Mouse (Mus musculus): Measurements from ENCODE around the gene Twf1. TPM values are rescaled to one million over a fixed set of nuclear protein-coding genes. Genes with fewer than 3 reads are reported as not detected.

The Twf1 gene
- polyA plus RNA-seq, 1 experiment, result 54.2 TPM

DNA sequence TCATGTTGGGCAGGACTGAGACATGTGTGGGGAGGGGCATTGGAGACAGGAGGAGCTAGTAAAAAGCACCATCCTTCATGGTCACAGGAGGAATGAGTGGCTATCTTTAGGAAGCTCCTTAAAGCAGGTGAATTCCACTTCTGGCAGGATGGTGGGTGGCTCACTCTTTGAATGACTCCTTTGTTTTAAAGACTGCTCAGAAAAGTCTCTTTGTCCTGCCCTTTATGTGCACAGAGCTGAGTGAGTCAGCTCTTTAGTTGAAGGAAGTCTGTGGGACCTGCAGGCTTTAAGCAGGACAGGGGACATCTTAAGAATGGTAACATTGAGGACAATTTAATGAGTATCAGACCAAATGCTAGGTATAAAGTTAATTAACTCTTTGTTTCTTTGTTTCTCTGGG is 31.2 kb upstream of the Twf1 start:
- Histone ChIP-seq H3K36me3 (ENCODE audit: control insufficient read depth, insufficient read depth, low read length) (no peaks in the 10 kb centered on the region), H3K4me3 (ENCODE audit: insufficient read depth, low read depth, low read length) (no peak overlapping the region), H3K27ac (ENCODE audit: insufficient read depth, low read depth, low read length) (no peak overlapping the region), H3K4me1 (ENCODE audit: control insufficient read depth, insufficient read depth, low read length) (no peaks in the 10 kb centered on the region), H3K27me3 (replicated peaks; ENCODE audit: control insufficient read depth, insufficient read depth, low read length) (no peaks in the 10 kb centered on the region)
- TF ChIP-seq CTCF (conservative IDR thresholded peaks at IDR 0.05; ENCODE audit: insufficient read depth, insufficient read length, low read depth, low read length) (no peak), POLR2A (IDR thresholded peaks at IDR 0.05; ENCODE audit: low read depth, low read length) (no peak)
- DNase-seq, result no peak

DNA sequence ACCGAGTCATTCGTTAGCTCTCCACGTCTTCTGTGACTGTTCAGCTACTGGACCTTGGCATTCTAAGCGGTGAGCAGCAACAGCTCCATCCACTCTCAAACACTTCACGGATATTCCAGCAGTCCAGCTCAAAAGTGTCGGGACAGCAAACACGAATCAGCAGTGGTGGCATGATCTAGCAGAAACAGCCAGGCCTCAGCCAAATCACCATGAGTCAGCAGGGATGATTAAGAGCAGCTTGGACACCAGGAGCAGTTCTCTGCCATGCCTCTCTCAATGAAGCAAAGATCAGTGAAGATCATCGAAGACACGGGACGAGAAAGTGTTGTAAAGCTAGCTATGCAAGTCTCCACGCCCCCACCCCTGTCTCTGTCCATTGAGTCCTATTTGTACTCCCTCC is 26.3 kb upstream of the Twf1 start:
- Histone ChIP-seq H3K27me3 (replicated peaks; ENCODE audit: control insufficient read depth, insufficient read depth, low read length) (no peaks in the 10 kb centered on the region), H3K4me3 (ENCODE audit: insufficient read depth, low read depth, low read length) (no peak overlapping the region), H3K27ac (ENCODE audit: insufficient read depth, low read depth, low read length) (no peak overlapping the region), H3K36me3 (ENCODE audit: control insufficient read depth, insufficient read depth, low read length) (no peaks in the 10 kb centered on the region), H3K4me1 (ENCODE audit: control insufficient read depth, insufficient read depth, low read length) (no peaks in the 10 kb centered on the region)
- TF ChIP-seq POLR2A (IDR thresholded peaks at IDR 0.05; ENCODE audit: low read depth, low read length), result no peak
- TF ChIP-seq CTCF (conservative IDR thresholded peaks at IDR 0.05; ENCODE audit: insufficient read depth, insufficient read length, low read depth, low read length), result no peak
- DNase-seq, result no peak
- WGBS, result 89% methylated on average over 11 of the region's 11 CpGs

DNA sequence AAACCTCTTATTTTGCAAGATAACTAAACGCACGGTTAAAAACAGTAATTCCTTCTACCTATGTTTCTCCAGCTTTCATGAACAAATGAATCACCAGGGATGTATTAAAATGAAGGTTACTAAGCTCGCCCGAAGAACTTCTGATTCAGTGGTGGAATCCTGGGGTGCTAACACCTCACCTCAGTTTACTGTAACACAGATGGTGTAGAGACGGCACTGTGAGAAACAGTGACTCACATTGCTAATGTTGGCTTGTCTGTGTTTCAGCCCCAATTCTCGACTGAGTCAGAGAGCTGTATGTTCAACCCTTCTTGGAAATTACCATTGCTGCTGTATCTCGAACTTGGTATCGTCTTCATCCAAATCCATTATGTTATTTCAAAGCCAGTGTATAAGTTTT is 18.1 kb upstream of the Twf1 start:
- Histone ChIP-seq H3K27ac (ENCODE audit: insufficient read depth, low read depth, low read length) (no peak overlapping the region), H3K27me3 (replicated peaks; ENCODE audit: control insufficient read depth, insufficient read depth, low read length) (no peaks in the 10 kb centered on the region), H3K36me3 (ENCODE audit: control insufficient read depth, insufficient read depth, low read length) (no peaks in the 10 kb centered on the region), H3K4me1 (ENCODE audit: control insufficient read depth, insufficient read depth, low read length) (no peaks in the 10 kb centered on the region), H3K4me3 (ENCODE audit: insufficient read depth, low read depth, low read length) (no peak overlapping the region)
- WGBS, result 93% methylated on average over 8 of the region's 8 CpGs
- no peak for DNase-seq
- no peak for TF ChIP-seq POLR2A (IDR thresholded peaks at IDR 0.05; ENCODE audit: low read depth, low read length)
- TF ChIP-seq CTCF (conservative IDR thresholded peaks at IDR 0.05; ENCODE audit: insufficient read depth, insufficient read length, low read depth, low read length), result no peak

DNA sequence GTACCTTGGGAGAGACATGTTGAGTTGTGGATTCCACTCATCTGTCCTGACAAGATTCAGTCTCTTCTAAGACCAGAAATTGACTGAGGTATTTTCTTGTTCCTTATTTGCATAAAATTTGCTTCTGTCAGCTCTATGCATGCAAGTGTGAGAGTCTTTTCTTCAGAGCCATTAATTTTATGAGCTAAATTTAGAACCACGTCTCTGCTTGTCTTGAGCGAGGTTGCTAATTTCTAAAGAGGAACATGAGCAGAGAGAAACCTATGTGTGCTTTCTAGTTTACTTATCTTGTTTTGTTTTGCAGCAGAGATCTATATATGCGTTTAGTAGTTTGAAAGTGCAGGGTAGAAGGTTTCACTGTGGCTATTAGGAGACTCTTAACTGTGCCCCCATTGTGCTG is 12.8 kb upstream of the Twf1 start:
- no peaks in the 10 kb centered on the region for H3K36me3 ChIP-seq (ENCODE audit: control insufficient read depth, insufficient read depth, low read length)
- no peak overlapping the region for H3K27ac ChIP-seq (ENCODE audit: insufficient read depth, low read depth, low read length)
- 48% methylated on average over 3 of the region's 3 CpGs for WGBS
- no peak for TF ChIP-seq CTCF (conservative IDR thresholded peaks at IDR 0.05; ENCODE audit: insufficient read depth, insufficient read length, low read depth, low read length)
- TF ChIP-seq POLR2A (IDR thresholded peaks at IDR 0.05; ENCODE audit: low read depth, low read length), result no peak
- peaks cover 4% of the 10 kb centered on the region; the same call in 1 of the 2 replicates for H3K4me1 ChIP-seq (ENCODE audit: control insufficient read depth, insufficient read depth, low read length)
- no peaks in the 10 kb centered on the region for H3K27me3 ChIP-seq (replicated peaks; ENCODE audit: control insufficient read depth, insufficient read depth, low read length)
- no peak overlapping the region for H3K4me3 ChIP-seq (ENCODE audit: insufficient read depth, low read depth, low read length)
- DNase-seq, result no peak

- peaks cover 4% of the 10 kb centered on the region; the same call in 1 of the 2 replicates for H3K4me1 ChIP-seq (ENCODE audit: control insufficient read depth, insufficient read depth, low read length)
- H3K27me3 ChIP-seq (replicated peaks; ENCODE audit: control insufficient read depth, insufficient read depth, low read length), result no peaks in the 10 kb centered on the region
- no peaks in the 10 kb centered on the region for H3K36me3 ChIP-seq (ENCODE audit: control insufficient read depth, insufficient read depth, low read length)
- no peak overlapping the region for H3K4me3 ChIP-seq (ENCODE audit: insufficient read depth, low read depth, low read length)
- 19% methylated on average over 3 of the region's 3 CpGs for WGBS
- TF ChIP-seq POLR2A (IDR thresholded peaks at IDR 0.05; ENCODE audit: low read depth, low read length), result no peak
- peak; percentile 85 for TF ChIP-seq CTCF (conservative IDR thresholded peaks at IDR 0.05; ENCODE audit: insufficient read depth, insufficient read length, low read depth, low read length)
- no peak overlapping the region for H3K27ac ChIP-seq (ENCODE audit: insufficient read depth, low read depth, low read length)
- DNase-seq, result peak; percentile 69
These were observed 11.7 kb upstream of the Twf1 start for GRCm38 (mm10) chr15:94601339-94601738.

GRCm38 (mm10) chr15:94600145-94600707 is 10.5 kb upstream of the Twf1 start:
- DNase-seq, result no peak
- Histone ChIP-seq H3K4me3 (ENCODE audit: insufficient read depth, low read depth, low read length) (no peak overlapping the region), H3K27ac (ENCODE audit: insufficient read depth, low read depth, low read length) (no peak overlapping the region), H3K4me1 (ENCODE audit: control insufficient read depth, insufficient read depth, low read length) (peaks cover 4% of the 10 kb centered on the region; the same call in 1 of the 2 replicates), H3K27me3 (replicated peaks; ENCODE audit: control insufficient read depth, insufficient read depth, low read length) (no peaks in the 10 kb centered on the region), H3K36me3 (ENCODE audit: control insufficient read depth, insufficient read depth, low read length) (no peaks in the 10 kb centered on the region)
- no peak for TF ChIP-seq POLR2A (IDR thresholded peaks at IDR 0.05; ENCODE audit: low read depth, low read length)
- TF ChIP-seq CTCF (conservative IDR thresholded peaks at IDR 0.05; ENCODE audit: insufficient read depth, insufficient read length, low read depth, low read length), result no peak
- 57% methylated on average over 11 of the region's 11 CpGs for WGBS

DNA sequence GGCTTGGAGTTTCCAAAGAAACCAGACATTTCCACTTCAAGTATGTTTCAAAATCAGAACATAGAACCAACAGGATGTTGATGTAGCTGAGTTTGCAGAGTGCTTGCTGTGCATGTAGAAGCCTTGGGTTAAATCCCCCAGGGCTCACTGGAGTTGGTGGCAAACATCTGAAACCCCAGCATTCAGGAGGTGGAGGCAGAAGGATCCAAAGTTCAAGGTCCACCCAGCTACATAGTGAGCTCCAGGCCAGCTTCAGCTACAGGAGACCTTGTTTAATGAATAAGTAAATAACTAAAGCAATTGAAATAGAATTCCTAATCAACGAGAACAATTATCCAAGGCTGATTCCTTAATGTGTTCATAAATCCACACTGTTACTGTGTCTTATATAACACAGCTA is 3.9 kb upstream of the Twf1 start:
- DNase-seq, result peak; percentile 89
- TF ChIP-seq POLR2A (IDR thresholded peaks at IDR 0.05; ENCODE audit: low read depth, low read length), result no peak
- no peak for TF ChIP-seq CTCF (conservative IDR thresholded peaks at IDR 0.05; ENCODE audit: insufficient read depth, insufficient read length, low read depth, low read length)
- no peak overlapping the region for H3K4me3 ChIP-seq (ENCODE audit: insufficient read depth, low read depth, low read length)

More for the DNA sequence above, 3.9 kb upstream of the Twf1 start:
- 43% methylated on average over 1 of the region's 1 CpGs for WGBS
- H3K4me1 ChIP-seq (ENCODE audit: control insufficient read depth, insufficient read depth, low read length), result peaks cover 9% of the 10 kb centered on the region; the same call in 1 of the 2 replicates
- H3K27me3 ChIP-seq (replicated peaks; ENCODE audit: control insufficient read depth, insufficient read depth, low read length), result no peaks in the 10 kb centered on the region
- no peaks in the 10 kb centered on the region for H3K36me3 ChIP-seq (ENCODE audit: control insufficient read depth, insufficient read depth, low read length)
- H3K27ac ChIP-seq (ENCODE audit: insufficient read depth, low read depth, low read length), result no peak overlapping the region

Data from kidney, adult 2 months (tissue).